Mouse (Mus musculus): ENCODE measurements around the gene Map6. TPM values are rescaled to one million over a fixed set of nuclear protein-coding genes. Genes with fewer than 3 reads are reported as not detected.

Map6 gene
- total RNA-seq, 2 experiments from 2014 or later: 7.6 to 7.9 TPM

DNA sequence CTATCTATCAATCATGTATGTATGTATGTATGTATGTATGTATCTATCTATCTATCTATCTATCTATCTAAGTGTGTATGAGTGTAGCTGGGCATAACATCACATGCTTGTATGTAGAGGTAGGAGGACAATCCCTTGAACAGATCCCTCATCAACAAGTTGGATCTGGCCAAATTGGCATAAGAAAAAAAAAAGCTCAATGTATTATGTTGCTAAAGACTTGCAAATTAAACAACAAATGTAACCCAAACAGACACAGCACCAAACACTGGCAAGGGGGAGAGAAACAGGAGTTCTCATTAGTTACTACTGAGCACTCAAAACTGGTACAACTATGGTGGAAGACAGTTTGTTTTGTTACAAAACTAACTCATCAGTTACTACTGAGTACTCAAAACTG, 2.6 kb upstream of the Map6 start:
- no peak for DNase-seq

DNA sequence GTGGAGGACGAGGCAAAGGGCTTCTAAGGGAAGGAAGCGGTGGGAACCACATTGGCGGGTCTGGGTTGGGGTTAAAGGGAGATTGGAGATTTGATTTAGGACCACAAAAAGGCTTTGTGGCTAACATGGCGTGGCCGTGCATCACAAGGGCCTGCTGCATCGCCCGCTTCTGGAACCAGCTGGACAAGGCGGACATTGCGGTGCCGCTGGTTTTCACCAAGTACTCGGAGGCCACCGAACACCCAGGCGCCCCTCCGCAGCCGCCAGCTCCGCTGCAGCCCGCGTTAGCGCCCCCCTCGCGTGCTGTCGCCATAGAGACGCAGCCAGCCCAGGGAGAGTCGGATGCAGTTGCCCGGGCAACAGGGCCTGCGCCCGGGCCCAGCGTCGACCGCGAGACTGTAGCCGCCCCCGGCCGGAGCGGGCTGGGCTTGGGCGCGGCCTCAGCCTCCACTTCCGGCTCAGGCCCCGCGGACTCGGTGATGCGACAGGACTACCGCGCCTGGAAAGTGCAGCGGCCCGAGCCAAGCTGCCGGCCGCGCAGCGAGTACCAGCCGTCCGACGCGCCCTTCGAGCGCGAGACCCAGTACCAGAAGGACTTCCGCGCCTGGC, 754 bp downstream of the Map6 start:
- DNase-seq: peak; percentile 71 to 73

DNA sequence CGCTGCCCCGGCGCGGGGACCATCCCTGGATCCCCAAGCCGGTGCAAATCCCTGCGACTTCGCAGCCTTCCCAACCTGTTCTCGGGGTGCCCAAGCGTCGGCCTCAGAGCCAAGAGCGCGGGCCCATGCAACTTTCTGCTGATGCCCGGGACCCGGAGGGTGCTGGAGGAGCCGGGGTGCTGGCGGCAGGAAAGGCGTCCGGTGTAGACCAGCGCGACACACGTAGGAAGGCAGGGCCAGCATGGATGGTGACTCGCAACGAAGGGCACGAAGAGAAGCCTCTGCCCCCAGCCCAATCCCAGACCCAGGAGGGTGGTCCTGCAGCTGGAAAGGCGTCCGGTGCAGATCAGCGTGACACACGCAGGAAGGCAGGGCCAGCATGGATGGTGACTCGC, 1.3 kb downstream of the Map6 start:
- no peak for DNase-seq

DNA sequence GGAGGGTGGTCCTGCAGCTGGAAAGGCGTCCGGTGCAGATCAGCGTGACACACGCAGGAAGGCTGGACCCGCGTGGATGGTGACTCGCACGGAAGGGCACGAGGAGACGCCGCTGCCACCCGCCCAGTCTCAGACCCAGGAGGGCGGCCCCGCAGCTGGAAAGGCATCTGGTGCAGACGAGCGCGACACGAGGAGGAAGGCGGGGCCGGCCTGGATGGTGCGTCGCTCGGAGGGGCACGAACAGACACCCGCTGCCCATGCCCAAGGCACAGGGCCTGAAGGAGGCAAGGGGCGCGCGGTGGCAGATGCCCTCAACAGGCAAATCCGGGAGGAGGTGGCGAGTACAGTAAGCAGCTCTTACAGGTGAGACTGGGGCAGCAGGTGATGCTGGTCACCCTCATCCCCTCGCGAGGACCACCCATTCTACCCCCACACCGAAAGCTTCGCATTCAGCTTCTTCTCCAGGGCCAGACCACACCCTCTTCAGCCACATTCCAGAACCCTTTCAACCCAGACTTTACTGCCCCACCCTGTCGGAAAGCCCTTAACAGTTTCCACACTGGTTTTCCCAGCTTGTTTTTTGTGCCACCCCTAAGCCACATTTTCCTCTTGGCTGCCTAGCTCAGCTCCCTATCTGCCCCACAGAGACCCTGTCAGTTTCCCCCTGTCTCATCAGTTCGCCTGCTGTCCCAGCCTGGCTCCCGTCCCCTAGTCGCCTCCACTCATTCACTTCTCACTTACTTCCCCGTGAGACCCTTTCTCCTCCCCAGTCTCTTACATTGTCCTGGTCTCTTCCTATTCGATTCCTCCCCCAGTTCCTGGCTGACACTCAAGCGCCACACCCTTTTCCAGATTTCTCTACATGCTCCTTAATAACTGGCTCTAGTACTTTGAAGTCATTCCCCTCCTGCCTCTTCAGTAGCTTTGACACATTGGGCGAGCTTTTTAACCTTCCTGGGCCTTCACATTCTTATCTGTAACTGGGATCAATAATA, 2.0 kb downstream of the Map6 start:
- DNase-seq: peak; percentile 12 to 17

DNA sequence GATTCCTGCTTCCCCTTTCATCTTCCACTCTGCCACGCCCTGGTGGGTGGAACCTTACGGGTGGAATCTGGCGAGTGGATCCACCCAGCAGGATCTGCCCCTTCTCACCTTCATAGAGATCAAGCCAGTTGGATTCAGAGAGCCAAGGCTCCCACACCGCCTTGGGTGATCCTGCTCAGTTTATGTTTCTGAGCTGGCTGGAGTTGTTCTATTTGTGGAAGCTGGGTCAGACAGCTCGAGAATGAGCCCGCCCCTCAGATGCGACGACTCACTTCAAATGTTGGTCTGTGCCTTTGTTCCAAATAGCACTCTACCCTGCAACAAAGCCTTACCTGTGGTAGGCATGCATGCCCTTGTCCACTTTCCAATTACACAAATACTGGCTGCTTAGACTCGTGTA, 4.4 kb downstream of the Map6 start:
- DNase-seq: no peak

DNA sequence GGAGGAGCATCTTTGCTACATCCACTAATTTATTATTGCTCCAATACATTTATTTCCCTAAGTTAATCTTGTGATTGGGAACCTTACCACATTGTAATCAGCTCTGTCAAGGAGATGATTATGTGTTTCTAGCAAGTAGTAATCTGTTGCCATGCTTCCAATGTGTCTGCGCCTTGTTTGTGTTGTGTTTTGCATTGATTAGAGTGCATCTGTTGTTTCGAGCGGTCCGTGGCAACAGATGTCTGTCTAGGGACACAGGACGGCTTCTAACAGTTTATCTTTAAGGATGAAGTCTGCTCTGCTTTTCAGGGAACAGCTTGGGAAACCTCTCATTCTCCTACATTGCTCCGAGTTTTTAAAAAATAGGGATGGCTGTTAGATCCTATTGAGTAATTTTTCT, 7.9 kb downstream of the Map6 start:
- DNase-seq: no peak

DNA sequence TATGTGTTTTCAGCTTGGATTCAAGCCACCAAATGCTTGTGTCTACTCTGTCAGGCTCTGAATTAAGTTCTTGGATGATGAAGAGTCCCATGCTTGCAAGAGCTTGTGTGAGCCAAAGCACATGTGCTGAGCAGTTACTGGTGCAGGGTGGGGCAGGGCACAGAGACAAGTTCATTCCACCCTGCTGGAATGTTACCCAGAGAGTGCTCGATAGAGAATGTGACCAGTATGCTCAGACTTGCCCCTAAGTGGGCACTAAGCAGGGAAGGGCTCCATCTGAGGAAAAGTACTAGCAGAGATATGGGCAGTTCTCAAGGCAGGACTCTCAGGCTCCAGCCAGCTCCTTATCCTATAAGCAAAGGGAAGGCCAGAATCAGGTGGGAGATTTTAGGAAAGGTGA, 9.4 kb downstream of the Map6 start:
- DNase-seq: no peak

DNA sequence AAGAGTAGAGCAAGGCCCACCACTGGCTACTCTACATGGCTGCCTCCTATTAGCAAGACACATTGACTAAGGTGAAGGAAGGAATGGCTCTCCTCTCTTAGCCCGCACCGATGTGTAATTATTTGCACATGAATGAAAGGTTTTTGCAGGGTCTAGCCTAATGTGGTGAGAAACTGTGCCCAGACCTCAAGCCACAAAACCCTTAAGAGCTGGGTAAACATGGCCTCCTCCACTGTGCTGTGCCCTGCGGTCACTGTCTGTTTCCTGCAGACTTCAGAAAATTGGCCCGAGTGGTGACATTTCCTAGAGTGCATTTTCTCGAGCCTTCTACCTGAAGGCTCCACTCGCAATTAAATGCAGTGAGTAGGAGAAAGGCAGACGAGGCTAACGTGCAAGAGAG, 11.1 kb downstream of the Map6 start:
- no peak for DNase-seq

DNA sequence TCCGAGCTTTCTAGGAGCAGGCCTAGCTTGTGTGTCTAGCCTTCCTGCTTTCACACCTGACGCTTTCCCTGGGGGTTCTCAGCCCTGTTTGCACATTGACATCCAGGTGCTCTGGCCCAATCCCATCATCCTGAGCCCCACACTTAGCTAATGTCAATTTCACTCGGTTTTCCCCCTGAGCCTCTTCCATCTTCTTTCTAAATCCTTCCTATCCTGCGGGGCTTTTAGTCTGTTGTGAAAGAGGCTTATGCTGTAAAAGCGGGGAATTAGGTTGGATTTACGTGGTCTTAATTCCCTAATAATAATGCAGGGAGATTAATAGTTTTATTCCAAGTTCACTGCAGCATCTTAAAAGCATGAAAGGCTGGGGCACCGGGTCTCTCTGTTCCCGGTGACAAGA, 12.3 kb downstream of the Map6 start:
- no peak for DNase-seq

DNA sequence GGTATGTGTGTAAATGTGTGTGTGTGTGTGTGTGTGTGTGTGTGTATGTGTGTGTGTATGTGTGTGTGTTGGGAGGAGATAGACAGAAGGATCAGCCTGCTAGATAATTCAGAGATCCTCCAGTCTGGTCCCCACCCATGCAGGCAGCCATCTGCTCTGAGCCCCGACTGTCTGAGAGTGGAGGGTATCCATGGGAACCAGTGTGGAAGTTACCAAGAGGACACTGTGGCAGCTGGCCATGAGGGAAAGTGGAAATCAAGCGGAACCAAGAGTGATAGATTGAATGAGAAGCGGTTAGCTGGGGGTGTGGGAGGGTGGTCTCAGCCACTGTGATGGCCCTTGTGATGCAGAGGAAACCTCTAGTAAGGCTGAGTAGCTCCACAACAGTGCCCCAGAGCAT, 20.0 kb downstream of the Map6 start:
- DNase-seq: no peak

DNA sequence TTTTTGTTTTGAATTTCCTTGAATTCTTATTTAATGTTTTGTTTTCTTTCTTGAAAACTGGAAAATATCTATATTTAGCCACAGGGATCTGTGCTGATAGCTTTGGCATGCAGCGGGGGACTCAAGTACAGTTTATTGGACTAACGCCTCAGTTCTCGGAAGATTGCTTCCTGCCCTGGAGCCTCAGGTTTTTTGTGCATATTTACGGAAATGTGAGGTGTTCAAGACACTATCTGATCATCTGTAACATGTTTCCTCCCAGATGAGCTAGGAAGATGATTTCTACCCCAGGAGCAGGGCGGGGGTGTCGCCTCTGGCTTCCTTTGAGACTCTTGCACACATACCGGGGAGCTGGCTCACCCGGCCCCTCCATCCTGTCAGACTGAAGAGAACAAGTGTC, 22.8 kb downstream of the Map6 start:
- DNase-seq: no peak

DNA sequence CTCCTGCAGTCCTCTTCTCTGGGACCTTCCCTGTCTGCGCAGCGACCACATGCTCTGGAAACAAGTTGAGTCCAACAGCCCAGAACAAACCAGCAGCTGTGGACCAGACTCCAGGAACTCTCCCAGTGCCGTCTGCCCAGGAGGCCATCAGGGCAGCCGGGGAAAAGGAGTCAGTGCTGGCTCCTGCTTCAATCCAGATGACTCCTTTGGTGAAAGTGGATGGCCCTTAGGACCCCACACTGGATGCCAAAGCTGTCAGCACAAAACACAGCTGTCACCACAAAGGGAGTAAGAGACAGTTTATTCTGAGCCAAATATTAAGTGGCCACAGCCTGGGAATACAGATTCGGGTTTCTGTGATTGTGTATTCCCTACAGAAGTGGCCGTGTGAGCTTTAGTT, 23.7 kb downstream of the Map6 start:
- DNase-seq: no peak

DNA sequence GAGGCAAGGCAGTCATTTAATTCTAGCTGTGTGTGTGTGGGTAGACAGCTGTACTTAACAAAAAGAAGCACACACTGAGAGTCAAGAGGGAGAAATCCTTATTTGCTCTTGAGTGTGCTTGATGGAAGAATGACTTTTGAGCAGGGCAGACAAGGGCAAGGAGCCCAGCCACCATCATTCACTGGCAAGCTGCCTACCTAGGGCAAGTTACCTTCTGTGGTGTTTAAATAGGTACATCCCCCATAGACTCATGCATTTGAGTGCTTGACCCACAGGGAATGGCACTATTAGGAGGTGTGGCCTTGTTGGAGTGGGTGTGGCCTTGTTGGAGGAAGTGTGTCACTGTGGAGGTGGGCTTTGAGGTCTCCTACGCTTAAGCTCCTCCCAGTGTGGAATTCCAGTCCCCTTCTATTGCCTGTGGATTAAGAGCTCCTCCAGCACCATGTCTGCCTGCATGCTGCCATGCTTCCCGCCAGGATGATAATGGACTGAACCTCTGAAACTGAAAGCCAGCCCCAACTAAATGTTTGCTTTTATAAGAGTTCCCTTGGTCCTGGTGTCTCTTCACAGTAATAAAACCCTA, 27.0 kb downstream of the Map6 start:
- no peak for DNase-seq

DNA sequence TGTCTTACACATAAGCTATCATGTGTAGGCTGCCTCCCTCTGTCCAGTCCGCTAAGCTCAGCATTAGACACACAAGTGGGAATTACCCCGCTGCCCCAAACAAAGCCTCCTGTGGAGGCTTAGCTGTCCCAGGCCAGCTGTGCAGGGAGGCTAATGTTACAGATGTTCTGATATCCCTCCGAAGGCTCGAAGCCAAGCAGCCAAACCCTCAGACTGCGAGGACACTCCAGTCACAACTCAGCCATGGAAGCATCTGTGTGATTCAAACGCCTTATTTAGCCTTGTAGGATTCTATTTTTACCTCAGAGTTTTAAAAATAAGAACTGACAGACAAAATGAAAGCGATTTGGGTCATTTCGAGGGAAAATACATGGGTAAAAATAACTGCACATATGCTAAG, 27.9 kb downstream of the Map6 start:
- peak in 1 of 2 experiments; percentile 38 for DNase-seq

DNA sequence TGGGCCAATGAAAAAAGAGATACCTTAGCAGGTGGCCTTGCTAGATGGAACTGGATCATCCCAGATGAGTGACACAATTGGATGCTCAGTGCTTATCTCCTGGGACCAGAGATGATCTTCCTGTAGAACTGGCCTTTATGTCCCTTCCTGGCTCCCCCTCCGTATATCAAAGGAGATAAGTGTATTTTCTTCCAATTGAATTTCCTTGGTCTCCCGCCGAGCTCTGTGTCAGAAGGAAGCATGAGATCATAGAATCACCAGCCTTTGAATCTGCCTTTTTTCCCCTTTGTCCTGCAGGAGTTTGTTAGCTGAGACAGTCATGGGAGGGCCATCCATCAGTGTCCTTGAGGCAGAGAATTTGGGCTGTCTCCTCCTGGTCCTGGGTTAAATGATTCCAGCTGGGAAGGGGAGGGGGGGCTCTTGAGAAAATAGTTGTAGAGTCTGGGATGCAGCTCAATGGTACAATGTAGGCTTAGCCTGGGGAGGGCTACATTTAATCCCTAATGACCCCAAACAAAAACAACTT, 33.5 kb downstream of the Map6 start:
- no peak for DNase-seq

DNA sequence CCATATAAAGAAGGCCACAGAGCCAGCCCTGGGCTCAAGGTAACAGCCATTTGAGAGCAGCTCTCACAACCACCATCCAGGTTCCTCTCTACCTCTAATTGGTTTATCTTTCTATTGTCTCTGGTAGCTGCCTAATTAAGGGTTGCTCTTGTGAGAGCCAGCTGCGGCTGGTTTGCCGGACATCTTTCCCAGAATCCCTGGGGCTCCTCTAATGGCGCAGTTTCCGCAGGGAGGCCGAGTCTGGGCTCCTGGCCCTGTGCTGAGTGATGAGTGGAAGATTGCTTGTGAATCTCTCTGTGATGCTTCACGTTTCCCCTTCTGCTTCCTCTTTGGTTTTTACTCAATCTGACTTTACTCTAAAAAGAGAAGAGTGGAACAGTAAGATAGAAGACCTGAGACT, 36.8 kb downstream of the Map6 start:
- no peak for DNase-seq

DNA sequence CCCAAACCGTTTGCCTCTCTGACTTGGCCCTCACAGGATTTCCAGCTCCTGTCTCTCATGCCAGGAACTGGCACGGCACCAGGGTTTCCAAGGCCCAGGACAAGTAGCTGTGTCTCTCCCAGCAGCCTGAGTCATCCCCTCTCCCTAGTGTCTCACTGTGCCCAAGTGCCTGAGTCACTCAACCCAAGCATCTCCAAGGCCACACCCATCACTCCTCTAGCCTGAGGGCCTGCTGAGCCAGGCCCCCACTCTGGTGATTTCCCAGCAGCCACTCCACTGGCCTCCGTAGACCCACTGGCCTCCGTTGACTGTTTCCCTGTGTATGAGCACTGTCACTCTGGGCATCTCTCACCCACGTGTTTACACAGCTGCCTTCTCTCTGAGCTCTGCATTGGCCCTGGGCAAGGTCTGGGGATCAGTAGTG, 37.7 kb downstream of the Map6 start:
- DNase-seq: peak; percentile 95 to 98

DNA sequence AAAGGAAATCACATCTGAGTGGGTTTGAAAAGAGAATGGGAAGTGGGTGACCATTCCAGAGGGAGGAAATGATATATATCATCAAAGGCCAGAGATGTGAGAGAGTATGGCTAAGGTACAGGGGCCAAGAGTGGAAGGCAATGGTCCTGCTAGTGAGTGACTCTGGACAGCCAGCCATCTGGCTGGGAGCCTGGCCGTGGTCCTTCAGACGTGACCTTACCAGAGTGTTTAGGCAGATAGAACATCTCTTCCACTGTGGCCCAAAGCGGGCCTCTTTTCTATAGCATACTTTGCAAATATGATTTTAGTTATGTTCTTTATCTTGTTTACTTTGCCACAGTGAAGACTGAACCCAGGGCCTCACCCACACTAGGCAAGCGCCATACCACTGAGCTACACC, 38.4 kb downstream of the Map6 start:
- DNase-seq: peak; percentile 65 to 75

DNA sequence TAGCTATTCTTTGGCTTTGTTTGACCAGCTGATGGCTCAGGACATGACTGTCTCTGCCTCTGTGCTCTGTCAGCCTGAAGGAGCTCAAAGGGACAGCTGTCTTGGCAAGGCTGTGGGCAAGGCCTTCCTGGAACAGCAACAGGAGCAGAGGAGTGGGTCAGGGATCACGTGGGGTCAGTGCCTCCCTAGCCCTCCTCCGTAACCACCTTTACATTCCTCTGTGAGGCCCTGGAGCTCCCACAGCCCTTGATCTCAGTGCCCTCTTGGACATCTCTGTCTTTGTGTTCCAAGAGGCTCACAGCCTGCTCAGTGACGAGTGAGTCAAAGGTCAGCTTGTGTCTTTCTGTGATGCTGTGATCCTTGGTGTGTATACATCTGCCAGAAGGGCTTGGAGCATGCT, 39.4 kb downstream of the Map6 start:
- DNase-seq: no peak

DNA sequence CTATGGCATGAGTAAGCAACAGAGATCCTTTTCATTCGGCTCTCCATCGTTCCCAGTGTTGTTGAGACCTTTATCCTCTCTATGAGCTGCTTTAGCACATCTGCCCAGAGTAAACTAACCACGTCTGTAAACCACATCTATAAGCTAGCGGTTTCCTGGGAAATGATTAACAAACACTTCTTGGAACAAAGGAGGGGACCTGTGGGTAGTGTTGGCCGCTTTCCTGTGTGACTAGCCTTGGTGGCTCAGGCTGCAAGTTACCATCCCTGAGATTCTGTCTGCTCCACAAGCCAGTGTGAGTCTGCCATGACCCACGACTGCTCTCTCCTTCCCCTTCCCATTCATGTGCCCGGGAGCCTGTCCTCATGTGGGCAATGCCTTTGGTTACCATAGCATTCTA, 44.2 kb downstream of the Map6 start:
- no peak for DNase-seq

DNA sequence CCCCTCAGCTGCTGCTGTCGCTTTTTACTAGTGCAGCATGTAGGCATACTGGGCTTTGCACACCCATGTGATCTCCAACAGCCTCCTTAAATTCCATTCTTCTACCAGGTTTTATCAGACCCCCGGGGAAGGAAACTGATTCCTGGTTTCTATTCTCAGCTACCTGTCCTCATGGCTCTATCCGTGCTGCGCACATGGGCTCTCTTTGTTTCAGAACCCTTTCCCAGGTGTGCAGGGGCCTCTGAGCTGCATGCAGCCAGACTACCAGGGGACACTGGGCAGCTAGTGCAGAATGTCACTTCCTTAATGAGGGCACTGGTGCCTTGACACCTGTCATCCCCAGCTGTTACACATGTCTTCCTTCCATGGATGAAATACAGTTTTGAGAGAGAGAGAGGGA, 44.8 kb downstream of the Map6 start:
- DNase-seq: no peak

DNA sequence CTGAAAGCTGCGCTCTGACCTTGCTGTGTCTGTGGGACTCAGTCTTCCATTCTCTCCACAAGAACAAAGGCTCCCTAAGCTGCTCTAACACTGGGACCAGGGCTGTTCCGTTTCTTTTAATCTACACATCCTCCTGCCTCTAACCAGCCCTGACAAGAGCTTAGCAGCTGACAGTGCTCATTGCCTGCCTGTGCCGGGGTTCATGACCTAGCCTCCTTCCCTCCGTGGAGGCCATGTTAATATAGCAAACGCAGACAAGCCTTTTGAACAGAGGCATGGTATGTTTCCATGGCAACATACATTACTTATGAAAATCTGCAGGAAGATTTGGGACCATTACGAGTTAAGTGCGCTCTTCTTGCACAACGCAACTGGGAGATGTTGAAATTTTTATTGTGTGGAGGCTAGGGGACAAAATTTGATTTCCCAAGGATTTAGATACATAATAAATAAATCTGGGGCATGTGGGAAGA, 45.5 kb downstream of the Map6 start:
- DNase-seq: no peak

DNA sequence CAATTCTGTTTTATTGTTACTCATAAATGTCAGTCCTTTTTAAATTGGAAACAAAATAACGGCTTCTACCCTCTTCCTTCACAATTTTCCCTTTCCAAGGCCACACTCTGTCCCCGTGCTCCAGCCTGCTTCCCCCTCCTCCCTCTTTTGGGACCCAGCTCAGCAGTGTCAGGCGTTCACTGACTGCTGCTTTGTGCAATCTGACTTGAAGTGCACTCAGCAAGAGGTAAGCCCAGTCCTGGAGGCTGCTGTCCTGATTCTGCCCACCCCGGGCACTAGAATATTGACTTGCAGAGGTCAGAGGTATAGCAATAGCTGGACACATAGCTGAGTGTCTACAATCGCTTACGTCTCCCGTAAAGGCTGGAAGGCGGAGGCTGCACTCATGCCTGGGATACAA, 46.0 kb downstream of the Map6 start:
- peak in 1 of 2 experiments; percentile 30 for DNase-seq
